ENCODE assay signal across 17 mouse cellular contexts in genomic region chr8:56439417-56439816, GRCm38 (mm10).
DNase-seq lines count a peak whose midpoint lies in the region; ATAC-seq and TF ChIP-seq lines count a peak whose summit lies in the region.
"Had no signal": no experiment of that assay in that cellular context is flagged by ENCODE, and none has a peak within 500 bp of the region (broad histone marks: within the 10 kb centered on the region; RNA-seq: fewer than 3 reads in every experiment).

No protein-coding gene starts in this region.

- WGBS in liver, postnatal 0 days (ENCODE audit: insufficient replicate concordance), result 69% methylated on average over 1 of the region's 1 CpGs
- WGBS in liver, embryonic 11.5 days, result 68% methylated on average over 1 of the region's 1 CpGs
- 86% methylated on average over 1 of the region's 1 CpGs for WGBS in forebrain, embryonic 13.5 days
- 88% methylated on average over 1 of the region's 1 CpGs for WGBS in midbrain, embryonic 10.5 days

- H3K27ac ChIP-seq in liver, postnatal 0 days (ENCODE audit: low read depth), result no peak overlapping the region
- no peak overlapping the region for H3K27ac ChIP-seq in liver, embryonic 11.5 days (ENCODE audit: low read depth, low read length)
- peak overlapping the region; percentile 19; the same call in 1 of the 2 replicates for H3K27ac ChIP-seq in embryonic fibroblast, embryonic 13.5 days (ENCODE audit: insufficient read depth, low read length)
- no peak overlapping the region for H3K27ac ChIP-seq in forebrain, embryonic 13.5 days
- no peak overlapping the region for H3K27ac ChIP-seq in midbrain, embryonic 10.5 days (replicated peaks)
- H3K27ac ChIP-seq: hindbrain, embryonic 14.5 days; neural tube, embryonic 13.5 days had no signal

- peak; percentile 49; the same call in 1 of the 2 replicates for ATAC-seq in liver, postnatal 0 days
- no peak for ATAC-seq in liver, embryonic 11.5 days (replicated peaks; ENCODE audit: low FRiP score)
- peak; percentile 99 for ATAC-seq in megakaryocyte progenitor cell, adult 5-6 weeks (replicated peaks; ENCODE audit: poor library complexity)
- ATAC-seq in forebrain, embryonic 13.5 days, result no peak
- ATAC-seq: intestine, postnatal 0 days had no signal

- TF ChIP-seq EP300 in liver, postnatal 0 days (IDR thresholded peaks at IDR 0.05; ENCODE audit: low read depth), result no peak

- no peaks in the 10 kb centered on the region for H3K9me3 ChIP-seq in liver, postnatal 0 days (ENCODE audit: low read length)
- no peaks in the 10 kb centered on the region for H3K9me3 ChIP-seq in liver, embryonic 11.5 days (ENCODE audit: control insufficient read depth, low read length)
- no peaks in the 10 kb centered on the region for H3K9me3 ChIP-seq in forebrain, embryonic 13.5 days (replicated peaks)
- H3K9me3 ChIP-seq in midbrain, embryonic 10.5 days (replicated peaks), result no peaks in the 10 kb centered on the region
- H3K9me3 ChIP-seq: megakaryocyte, embryonic 14.5 days; neural tube, embryonic 13.5 days had no signal

- DNase-seq in liver, postnatal 0 days, result no peak
- DNase-seq in liver, embryonic 11.5 days (ENCODE audit: low spot score), result no peak
- DNase-seq in NIH3T3 (ENCODE audit: low read depth), result peak; percentile 75
- DNase-seq in midbrain, embryonic 10.5 days (ENCODE audit: low spot score), result no peak
- DNase-seq: cerebellum, adult 2 months; gastrocnemius, postnatal 36 days; kidney, postnatal 10 days; liver; right cerebral cortex, postnatal 4 days had no signal

- no peak overlapping the region for H3K9ac ChIP-seq in liver, postnatal 0 days (replicated peaks)
- no peak overlapping the region for H3K9ac ChIP-seq in liver, embryonic 11.5 days (ENCODE audit: low read depth, low read length)
- H3K9ac ChIP-seq in forebrain, embryonic 13.5 days, result no peak overlapping the region
- H3K9ac ChIP-seq: hindbrain, embryonic 14.5 days; neural tube, embryonic 13.5 days had no signal

- no peak overlapping the region for H3K4me2 ChIP-seq in liver, postnatal 0 days (ENCODE audit: low read depth, low read length)
- no peak overlapping the region for H3K4me2 ChIP-seq in liver, embryonic 11.5 days
- H3K4me2 ChIP-seq in forebrain, embryonic 13.5 days, result no peak overlapping the region
- H3K4me2 ChIP-seq: hindbrain, embryonic 14.5 days; neural tube, embryonic 13.5 days had no signal

- no peak overlapping the region for H3K4me3 ChIP-seq in liver, postnatal 0 days (ENCODE audit: low read depth, low read length)
- H3K4me3 ChIP-seq in liver, embryonic 11.5 days (ENCODE audit: low read depth, low read length), result no peak overlapping the region
- H3K4me3 ChIP-seq in embryonic fibroblast, embryonic 13.5 days (ENCODE audit: insufficient read depth, low read length), result no peak overlapping the region
- no peak overlapping the region for H3K4me3 ChIP-seq in forebrain, embryonic 13.5 days
- H3K4me3 ChIP-seq in midbrain, embryonic 10.5 days, result no peak overlapping the region
- H3K4me3 ChIP-seq: megakaryocyte, embryonic 14.5 days; neural tube, embryonic 13.5 days had no signal

- no peaks in the 10 kb centered on the region for H3K4me1 ChIP-seq in liver, postnatal 0 days (ENCODE audit: insufficient read depth)
- no peaks in the 10 kb centered on the region for H3K4me1 ChIP-seq in liver, embryonic 11.5 days (replicated peaks; ENCODE audit: control insufficient read depth, insufficient read depth, low read length)
- H3K4me1 ChIP-seq in embryonic fibroblast, embryonic 13.5 days (ENCODE audit: control insufficient read depth, insufficient read depth, low read length), result peaks cover 4% of the 10 kb centered on the region; the same call in 1 of the 2 replicates
- H3K4me1 ChIP-seq in forebrain, embryonic 13.5 days, result no peaks in the 10 kb centered on the region
- no peaks in the 10 kb centered on the region for H3K4me1 ChIP-seq in midbrain, embryonic 10.5 days
- H3K4me1 ChIP-seq: megakaryocyte, embryonic 14.5 days; neural tube, embryonic 13.5 days had no signal

- TF ChIP-seq POLR2A in embryonic fibroblast, embryonic 13.5 days (IDR thresholded peaks at IDR 0.05; ENCODE audit: low read depth, low read length), result no peak

- no peak for TF ChIP-seq CTCF in liver, postnatal 0 days (IDR thresholded peaks at IDR 0.05; ENCODE audit: low read depth)
- no peak for TF ChIP-seq CTCF in embryonic fibroblast, embryonic 13.5 days (IDR thresholded peaks at IDR 0.05; ENCODE audit: borderline replicate concordance, insufficient read depth, low read length)

- H3K27me3 ChIP-seq in liver, postnatal 0 days (ENCODE audit: insufficient read depth, low read length), result no peaks in the 10 kb centered on the region
- no peaks in the 10 kb centered on the region for H3K27me3 ChIP-seq in liver, embryonic 11.5 days (replicated peaks; ENCODE audit: control insufficient read depth, insufficient read depth, low read length)
- H3K27me3 ChIP-seq in forebrain, embryonic 13.5 days, result no peaks in the 10 kb centered on the region
- no peaks in the 10 kb centered on the region for H3K27me3 ChIP-seq in midbrain, embryonic 10.5 days (ENCODE audit: low read depth, poor library complexity, severe bottlenecking)
- H3K27me3 ChIP-seq: CH12.LX; megakaryocyte, embryonic 14.5 days; neural tube, embryonic 13.5 days had no signal

- H3K36me3 ChIP-seq in liver, postnatal 0 days (replicated peaks; ENCODE audit: insufficient read depth, low read length), result no peaks in the 10 kb centered on the region
- no peaks in the 10 kb centered on the region for H3K36me3 ChIP-seq in liver, embryonic 11.5 days (ENCODE audit: control insufficient read depth, insufficient read depth, low read length)
- H3K36me3 ChIP-seq in forebrain, embryonic 13.5 days (ENCODE audit: poor library complexity, severe bottlenecking), result no peaks in the 10 kb centered on the region
- no peaks in the 10 kb centered on the region for H3K36me3 ChIP-seq in midbrain, embryonic 10.5 days
- H3K36me3 ChIP-seq: neural tube, embryonic 13.5 days had no signal

Comparison
In these comparisons a context has a peak if more than half of its experiments do, and no peak if none do; other contexts are left out.
1. ATAC-seq: peak in liver, postnatal 0 days (single experiment) and megakaryocyte progenitor cell, adult 5-6 weeks (single experiment); none in liver, embryonic 11.5 days (single experiment) and forebrain, embryonic 13.5 days (single experiment).